Mouse (Mus musculus): ENCODE measurements around the gene Gabrp. TPM values are rescaled to one million over a fixed set of nuclear protein-coding genes. Genes with fewer than 3 reads are reported as not detected.

Gabrp gene
- not detected for polyA plus RNA-seq (2015; fragmentation: Illumina TruSeq; extraction: RNeasy Lipid Tissue Mini Kit (QIAGEN cat#74804); ENCODE audit: insufficient read depth, low replicate concordance)

GRCm38 (mm10) chr11:33578859-33579258, at the start of gene Gabrp:
Gabrp (minus strand) TSS chr11:33578959.

GRCm38 (mm10) chr11:33598986-33599385, 20.2 kb upstream of the Gabrp start, which contains the start of gene D130052B06Rik:
D130052B06Rik (plus strand) TSS chr11:33599302.

GRCm38 (mm10) chr11:33513376-33513991, 65.3 kb downstream of the Gabrp start, which contains the start of gene Ranbp17:
Ranbp17 (minus strand) TSS chr11:33513746.

Other genes starting within 250 kb of the Gabrp start
- gene Ranbp17, start 65.2 kb downstream of the Gabrp start, polyA plus RNA-seq (2015; fragmentation: Illumina TruSeq; extraction: RNeasy Lipid Tissue Mini Kit (QIAGEN cat#74804); ENCODE audit: insufficient read depth, low replicate concordance) = 0.32 TPM
- not detected for gene D130052B06Rik, start 20.3 kb upstream of the Gabrp start, polyA plus RNA-seq (2015; fragmentation: Illumina TruSeq; extraction: RNeasy Lipid Tissue Mini Kit (QIAGEN cat#74804); ENCODE audit: insufficient read depth, low replicate concordance)

All from spleen, adult 10 weeks (tissue).